Mouse (Mus musculus) stomach, postnatal 0 days (tissue): ENCODE measurements around the gene Esr2. TPM values are rescaled to one million over a fixed set of nuclear protein-coding genes. Genes with fewer than 3 reads are reported as not detected.
A peak's percentile ranks its signal among the peaks of the same experiment; 100 is the strongest.

Experiments used
- ATAC-seq: fragments of 200-750 bp; cut with Nextera tagmentation; 2 replicates; pipeline ENCODE4 v1.8.0; 2017; ENCODE audit not compliant: low FRiP score, low TSS enrichment
- DNase-seq: peaks from one replicate; pipeline ENCODE4 v3.0.0-alpha.2; 2016; ENCODE audit warnings: low spot score
- H3K27ac ChIP-seq: fragments of 300-500 bp; sonication (generic); replicated peaks from 2 replicates; pipeline ENCODE4 v1.5.1; 2014; ENCODE audit warnings: mild to moderate bottlenecking, control low read depth
- H3K27me3 ChIP-seq: fragments of 300-500 bp; sonication (generic); 2 replicates; pipeline ENCODE4 v1.6.1; 2014; ENCODE audit warnings: low read length; ENCODE audit not compliant: control insufficient read depth, insufficient read depth
- H3K36me3 ChIP-seq: fragments of 300-500 bp; sonication (generic); 2 replicates; pipeline ENCODE4 v1.6.1; 2014; ENCODE audit warnings: low read length, mixed read lengths; ENCODE audit not compliant: control insufficient read depth, insufficient read depth
- H3K4me1 ChIP-seq: fragments of 300-500 bp; sonication (generic); replicated peaks from 2 replicates; pipeline ENCODE4 v1.6.1; 2014; ENCODE audit warnings: antibody characterized with exemption; ENCODE audit not compliant: control insufficient read depth, insufficient read depth
- H3K4me2 ChIP-seq: fragments of 300-500 bp; sonication (generic); replicated peaks from 2 replicates; pipeline ENCODE4 v1.6.1; 2014; ENCODE audit warnings: low read depth, mild to moderate bottlenecking, control low read depth, moderate library complexity
- H3K4me3 ChIP-seq: fragments of 300-500 bp; sonication (generic); 2 replicates; pipeline ENCODE4 v1.5.1; 2014; ENCODE audit warnings: low read depth, low read length, control low read depth
- H3K9ac ChIP-seq: fragments of 300-500 bp; sonication (generic); 2 replicates; pipeline ENCODE4 v1.6.1; 2014; ENCODE audit warnings: mild to moderate bottlenecking, low read length, control low read depth, mixed read lengths
- H3K9me3 ChIP-seq: fragments of 300-500 bp; sonication (generic); 2 replicates; pipeline ENCODE4 v1.6.1; 2016; ENCODE audit warnings: low read length; ENCODE audit not compliant: control insufficient read depth
- CTCF ChIP-seq: IDR thresholded peaks from 2 replicates; pipeline ENCODE4 v1.5.1; 2016; ENCODE audit warnings: antibody characterized with exemption, low read depth, mild to moderate bottlenecking, moderate library complexity
- EP300 ChIP-seq: optimal IDR thresholded peaks from 2 replicates; pipeline ENCODE3; 2016; ENCODE audit warnings: antibody characterized with exemption
- WGBS: fragments of 180-500 bp; shearing (Covaris S2); extraction: QIAGEN DNeasy Blood & Tissue Kit; methylation state at CpG from one replicate; pipeline ENCODE4 v1.1.7; 2014; 5-methylcytosine and 5-hydroxymethylcytosine counted together
- polyA plus RNA-seq: library from polyadenylated mRNA; unstranded; fragments of >200 nt; fragmentation: Nextera tagmentation; extraction: Ambion mirVana; gene quantifications from 2 replicates; pipeline ENCODE4 v1.2.1, GENCODE M21; 2015

Esr2 gene
- polyA plus RNA-seq, 1 experiment from 2014 or later: 0.05 TPM

- Histone ChIP-seq H3K4me2 (no peak overlapping the region), H3K27me3 (no peaks in the 10 kb centered on the region), H3K4me1 (no peaks in the 10 kb centered on the region), H3K9me3 (no peaks in the 10 kb centered on the region), H3K27ac (no peak overlapping the region), H3K36me3 (no peaks in the 10 kb centered on the region), H3K9ac (no peak overlapping the region), H3K4me3 (no peak overlapping the region)
- no peak for DNase-seq
- WGBS: 50% methylated on average over 4 of the region's 4 CpGs
- TF ChIP-seq CTCF (no peak), EP300 (no peak)
- no peak for ATAC-seq
Observed at GRCm38 (mm10) chr12:76117632-76118153, 59.4 kb downstream of the Esr2 start.

- H3K4me2 ChIP-seq: no peak overlapping the region
- DNase-seq: no peak
- 73% methylated on average over 4 of the region's 4 CpGs for WGBS
- no peak for TF ChIP-seq EP300
- TF ChIP-seq CTCF: no peak
- ATAC-seq: no peak
- H3K4me1 ChIP-seq: no peaks in the 10 kb centered on the region
- no peak overlapping the region for H3K27ac ChIP-seq
- H3K27me3 ChIP-seq: no peaks in the 10 kb centered on the region
- no peak overlapping the region for H3K4me3 ChIP-seq
- H3K36me3 ChIP-seq: no peaks in the 10 kb centered on the region
- no peak overlapping the region for H3K9ac ChIP-seq
- no peaks in the 10 kb centered on the region for H3K9me3 ChIP-seq
Observed at GRCm38 (mm10) chr12:76116577-76116976, 60.5 kb downstream of the Esr2 start.

- WGBS: 73% methylated on average over 3 of the region's 3 CpGs
- H3K4me3 ChIP-seq: no peak overlapping the region
- 0 out of 2 replicates have a peak, but pooled peaks have one; percentile 26 for ATAC-seq
- H3K27me3 ChIP-seq: no peaks in the 10 kb centered on the region
- TF ChIP-seq EP300 (no peak), CTCF (no peak)
- H3K4me1 ChIP-seq: no peaks in the 10 kb centered on the region
- no peaks in the 10 kb centered on the region for H3K9me3 ChIP-seq
- no peak overlapping the region for H3K4me2 ChIP-seq
- H3K27ac ChIP-seq: no peak overlapping the region
- no peak for DNase-seq
- H3K9ac ChIP-seq: no peak overlapping the region
- H3K36me3 ChIP-seq: peaks cover 3% of the 10 kb centered on the region; the same call in 1 of the 2 replicates
Observed at GRCm38 (mm10) chr12:76111046-76111445, 66.0 kb downstream of the Esr2 start.

- H3K4me1 ChIP-seq: no peaks in the 10 kb centered on the region
- TF ChIP-seq CTCF: no peak
- no peak for TF ChIP-seq EP300
- no peak overlapping the region for H3K27ac ChIP-seq
- no peak for DNase-seq
- H3K27me3 ChIP-seq: no peaks in the 10 kb centered on the region
- no peak for ATAC-seq
- WGBS: 90% methylated on average over 15 of the region's 15 CpGs
- H3K9me3 ChIP-seq: no peaks in the 10 kb centered on the region
- no peak overlapping the region for H3K4me2 ChIP-seq
- no peak overlapping the region for H3K4me3 ChIP-seq
- H3K36me3 ChIP-seq: peaks cover 6% of the 10 kb centered on the region; the same call in 1 of the 2 replicates
- H3K9ac ChIP-seq: no peak overlapping the region
Observed at GRCm38 (mm10) chr12:76109646-76110405, 67.2 kb downstream of the Esr2 start.

- no peak for TF ChIP-seq CTCF
- TF ChIP-seq EP300: no peak
- peaks cover 9% of the 10 kb centered on the region; the same call in 1 of the 2 replicates for H3K36me3 ChIP-seq
Observed at GRCm38 (mm10) chr12:76104596-76105351, 72.3 kb downstream of the Esr2 start.

GRCm38 (mm10) chr12:76102621-76103020, 74.4 kb downstream of the Esr2 start:
- Histone ChIP-seq H3K9me3 (no peaks in the 10 kb centered on the region), H3K4me2 (no peak overlapping the region), H3K36me3 (peaks cover 14% of the 10 kb centered on the region)

More at GRCm38 (mm10) chr12:76104596-76105351, 72.3 kb downstream of the Esr2 start:
- Histone ChIP-seq H3K4me3 (no peak overlapping the region), H3K9ac (no peak overlapping the region), H3K27me3 (no peaks in the 10 kb centered on the region), H3K4me1 (no peaks in the 10 kb centered on the region), H3K4me2 (no peak overlapping the region), H3K27ac (no peak overlapping the region), H3K9me3 (no peaks in the 10 kb centered on the region)
- ATAC-seq (no peak), DNase-seq (no peak)
- 94% methylated on average over 20 of the region's 20 CpGs for WGBS

More at GRCm38 (mm10) chr12:76102621-76103020, 74.4 kb downstream of the Esr2 start:
- Histone ChIP-seq H3K27ac (no peak overlapping the region), H3K4me1 (no peaks in the 10 kb centered on the region), H3K4me3 (no peak overlapping the region), H3K9ac (no peak overlapping the region), H3K27me3 (no peaks in the 10 kb centered on the region)
- no peak for ATAC-seq
- 91% methylated on average over 12 of the region's 12 CpGs for WGBS
- no peak for TF ChIP-seq EP300
- no peak for TF ChIP-seq CTCF
- no peak for DNase-seq
